Mouse (Mus musculus) layer of hippocampus, postnatal 36 days (tissue): ENCODE measurements around the gene Adamtsl2. TPM values are rescaled to one million over a fixed set of nuclear protein-coding genes. Genes with fewer than 3 reads are reported as not detected.
A peak's percentile ranks its signal among the peaks of the same experiment; 100 is the strongest.

Experiments
- DNase-seq, 2 experiments: peaks; one replicate each; pipeline ENCODE4 v3.0.0; 2022
- total RNA-seq, 2 experiments: library from RNA; stranded (reverse); gene quantifications; 2 replicates each; pipeline ENCODE4 v1.2.3; 2021

The Adamtsl2 gene
- total RNA-seq, 2 experiments from 2014 or later, result 10.5 to 12.3 TPM

GRCm38 (mm10) chr2:27075485-27075884 lies 3.7 kb upstream of the Adamtsl2 start:
- no peak for DNase-seq

DNA sequence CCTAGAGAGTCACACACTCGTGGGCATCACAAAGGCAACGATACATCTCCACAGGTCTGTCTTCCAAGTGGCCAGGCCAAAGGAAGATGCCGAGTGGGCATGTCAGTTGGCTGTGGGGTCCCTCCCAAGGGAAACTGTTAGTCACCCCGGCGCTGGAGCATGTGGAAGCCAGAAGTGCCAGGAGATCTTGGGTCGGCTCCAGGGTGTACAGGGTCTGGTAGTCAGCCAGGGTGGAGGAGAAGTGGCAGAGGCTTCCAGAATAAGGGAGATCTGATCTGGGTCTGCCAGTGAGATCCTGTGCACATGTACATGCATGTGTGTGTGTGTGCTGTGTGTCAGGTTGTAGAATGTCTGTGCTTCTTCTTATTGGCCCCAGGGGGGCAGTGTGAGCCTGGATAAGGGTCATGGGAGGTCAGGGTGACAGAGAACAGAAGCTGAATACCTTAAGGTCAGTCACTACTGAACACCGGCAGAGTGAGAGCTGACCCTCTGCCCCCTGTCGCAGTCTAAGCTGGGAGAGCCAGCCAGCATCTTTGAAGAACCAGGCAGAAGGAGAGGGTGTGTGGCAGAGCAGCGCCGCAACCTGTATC lies 1.4 kb upstream of the Adamtsl2 start:
- no peak for DNase-seq

- DNase-seq, result no peak
Observed at GRCm38 (mm10) chr2:27078312-27078711, 867 bp upstream of the Adamtsl2 start.

- no peak for DNase-seq
Observed at GRCm38 (mm10) chr2:27079649-27080048, 470 bp downstream of the Adamtsl2 start.

DNA sequence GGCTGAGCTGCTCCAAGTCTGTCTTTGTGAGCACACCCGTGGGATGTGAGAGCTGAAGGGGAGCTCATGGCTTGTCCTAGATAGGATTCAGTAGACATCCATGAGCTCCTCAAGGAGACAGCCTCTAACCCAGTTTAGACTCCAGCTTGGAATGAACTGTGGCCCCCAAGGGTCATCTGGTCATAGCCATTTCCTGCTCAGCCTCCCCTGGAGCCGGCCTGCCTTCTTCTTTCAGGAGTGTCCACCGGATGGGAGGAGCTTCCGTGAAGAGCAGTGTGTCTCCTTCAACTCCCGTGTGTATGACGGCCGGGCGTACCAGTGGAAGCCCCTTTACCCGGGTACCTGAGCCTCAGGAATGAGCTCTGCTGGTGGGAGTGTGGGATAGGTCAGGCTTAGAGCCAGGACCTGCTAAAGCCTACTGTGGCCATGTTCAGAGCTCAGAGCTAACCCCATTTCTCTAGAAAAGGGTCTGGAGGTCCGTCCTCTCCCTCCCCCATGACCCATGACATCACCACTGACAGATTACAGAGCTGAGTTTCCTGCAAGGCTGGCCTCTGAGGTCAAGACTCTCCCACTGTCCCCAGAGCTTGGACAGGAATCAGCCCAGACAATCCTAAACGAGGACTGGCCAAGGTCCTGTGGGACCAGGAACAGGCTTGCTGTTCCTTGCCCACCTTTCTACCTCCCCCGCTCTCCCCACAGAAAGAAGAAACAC lies 4.7 kb downstream of the Adamtsl2 start:
- DNase-seq, result no peak

DNA sequence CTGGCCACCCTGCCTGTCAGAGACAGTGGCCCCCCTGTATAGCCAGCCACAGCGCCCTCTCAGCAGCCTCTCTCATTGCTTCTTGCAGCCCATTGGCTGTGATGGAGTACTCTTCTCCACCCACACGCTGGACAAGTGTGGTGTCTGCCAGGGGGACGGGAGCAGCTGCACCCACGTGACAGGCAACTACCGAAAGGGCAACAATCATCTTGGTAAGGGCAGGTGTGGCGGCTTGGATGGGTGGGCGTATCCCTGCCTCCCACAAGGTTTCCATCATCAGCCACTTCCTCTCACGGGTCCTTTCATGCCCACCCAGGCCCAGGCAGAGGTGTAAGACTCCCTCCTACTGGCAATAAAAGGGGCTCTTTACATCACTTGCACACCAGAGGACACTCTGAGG lies 5.8 kb downstream of the Adamtsl2 start:
- DNase-seq, result no peak

GRCm38 (mm10) chr2:27085801-27086200 lies 6.6 kb downstream of the Adamtsl2 start:
- DNase-seq, result no peak

GRCm38 (mm10) chr2:27086483-27087010 lies 7.4 kb downstream of the Adamtsl2 start:
- DNase-seq, result no peak

GRCm38 (mm10) chr2:27087581-27087980 lies 8.4 kb downstream of the Adamtsl2 start:
- no peak for DNase-seq

- no peak for DNase-seq
Observed at GRCm38 (mm10) chr2:27088071-27088644, 9.0 kb downstream of the Adamtsl2 start.

- no peak for DNase-seq
Observed at GRCm38 (mm10) chr2:27088700-27089099, 9.5 kb downstream of the Adamtsl2 start.

DNA sequence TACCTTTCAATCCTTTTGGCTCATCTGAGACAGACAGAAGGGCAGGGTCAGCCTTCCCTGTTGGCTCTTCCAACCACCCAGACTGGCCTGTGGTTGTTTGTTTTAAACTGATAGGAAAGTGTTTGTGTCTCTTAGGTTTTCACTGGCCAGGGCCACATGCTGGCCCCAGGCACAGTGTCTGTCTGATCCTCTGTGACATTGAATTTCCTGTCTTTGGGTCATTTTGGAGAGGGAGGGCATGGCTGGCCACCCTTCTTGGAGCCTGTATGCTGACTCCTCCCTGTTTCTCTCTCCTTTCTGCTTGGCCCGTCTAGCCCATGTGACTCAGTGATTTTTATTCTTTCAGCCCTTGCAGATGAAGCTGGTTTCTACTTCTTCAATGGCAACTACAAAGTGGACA lies 10.1 kb downstream of the Adamtsl2 start:
- DNase-seq, result no peak

GRCm38 (mm10) chr2:27095178-27095577 lies 16.0 kb downstream of the Adamtsl2 start:
- DNase-seq, result no peak

- no peak for DNase-seq
Observed at GRCm38 (mm10) chr2:27096341-27096981, 17.3 kb downstream of the Adamtsl2 start.

DNA sequence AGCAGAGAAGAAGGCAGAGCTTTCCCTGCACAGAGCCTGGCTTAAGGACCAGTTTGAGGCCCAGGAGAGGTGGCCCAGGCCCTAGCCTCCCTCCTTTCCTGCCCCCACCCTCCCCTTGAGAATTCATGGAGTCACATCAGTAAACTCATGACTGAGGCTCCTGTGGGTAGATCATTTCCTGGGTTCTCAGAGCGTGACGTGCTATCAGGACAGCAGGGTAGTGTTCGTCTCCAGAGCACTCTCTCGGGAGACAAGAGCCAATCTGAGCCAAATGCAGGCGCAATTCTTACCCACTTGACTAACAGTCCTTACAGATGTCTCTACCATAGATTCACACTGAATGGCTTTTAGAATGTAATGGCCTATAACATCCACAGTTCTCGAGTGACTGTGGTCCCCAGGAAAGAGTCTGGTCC lies 18.1 kb downstream of the Adamtsl2 start:
- no peak for DNase-seq

GRCm38 (mm10) chr2:27097776-27098175 lies 18.6 kb downstream of the Adamtsl2 start:
- DNase-seq, result no peak

- DNase-seq, result peak; percentile 38 to 43
Observed at GRCm38 (mm10) chr2:27103554-27103953, 24.4 kb downstream of the Adamtsl2 start.

DNA sequence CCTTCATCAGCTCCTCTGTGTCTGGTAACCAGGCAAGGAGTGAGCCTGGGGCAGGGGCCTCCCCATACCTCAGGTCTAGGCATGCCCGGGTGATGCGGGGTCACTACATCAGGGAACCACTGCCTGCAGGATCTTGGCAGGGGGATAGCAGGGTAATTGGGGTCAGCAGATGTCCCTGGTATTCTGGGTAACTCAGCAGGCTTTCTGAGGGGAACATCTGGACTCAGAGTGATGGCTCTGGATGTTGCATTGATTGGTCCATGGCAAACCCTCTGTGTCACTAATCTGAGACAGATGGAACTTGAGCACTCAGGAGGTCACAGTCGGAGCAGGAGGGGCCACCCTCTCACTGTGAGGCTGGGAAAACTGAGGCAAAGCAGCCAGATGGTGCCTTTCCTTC lies 27.6 kb downstream of the Adamtsl2 start:
- no peak for DNase-seq

DNA sequence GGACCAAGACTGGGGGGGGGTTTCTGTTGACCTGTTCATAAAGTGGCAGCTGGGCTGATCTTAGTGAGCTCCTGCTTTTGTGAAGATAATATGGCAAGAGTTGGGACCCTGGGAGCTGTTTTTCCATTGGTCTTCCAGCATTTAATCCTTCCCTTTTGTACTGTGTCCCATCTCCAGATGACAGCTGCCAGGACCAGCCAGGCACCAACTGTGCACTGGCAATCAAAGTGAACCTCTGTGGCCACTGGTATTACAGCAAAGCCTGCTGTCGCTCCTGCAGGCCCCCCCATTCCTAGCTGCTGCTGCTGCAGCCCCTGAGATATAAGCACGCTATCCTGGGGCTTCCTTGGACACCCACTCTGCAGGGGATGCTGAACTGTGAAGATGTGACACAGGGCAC lies 29.0 kb downstream of the Adamtsl2 start:
- DNase-seq, result no peak

GRCm38 (mm10) chr2:27109052-27109451 lies 29.9 kb downstream of the Adamtsl2 start:
- no peak for DNase-seq

- DNase-seq, result no peak
Observed at GRCm38 (mm10) chr2:27112585-27112984, 33.4 kb downstream of the Adamtsl2 start.

GRCm38 (mm10) chr2:27114169-27114568 lies 35.0 kb downstream of the Adamtsl2 start:
- no peak for DNase-seq

- no peak for DNase-seq
Observed at GRCm38 (mm10) chr2:27118452-27118851, 39.3 kb downstream of the Adamtsl2 start.
